Mouse (Mus musculus): Measurements from ENCODE around the gene Hist1h3e. TPM values are rescaled to one million over a fixed set of nuclear protein-coding genes. Genes with fewer than 3 reads are reported as not detected.
A peak's percentile ranks its signal among the peaks of the same experiment; 100 is the strongest.

Gene Hist1h3e
- polyA plus RNA-seq, 1 experiment from 2014 or later = 2.7 TPM

- no peak overlapping the region for H3K27ac ChIP-seq (ENCODE audit: low read length)
- H3K4me1 ChIP-seq (ENCODE audit: control insufficient read depth, insufficient read depth, low read length) = peaks cover 15% of the 10 kb centered on the region
- H3K4me3 ChIP-seq (ENCODE audit: low read length) = peak overlapping the region; percentile 59
- 20% methylated on average over 2 of the region's 2 CpGs for WGBS
- peak overlapping the region; percentile 54; the same call in 1 of the 2 replicates for H3K9ac ChIP-seq (ENCODE audit: low read depth, low read length)
- H3K27me3 ChIP-seq (replicated peaks; ENCODE audit: control insufficient read depth, insufficient read depth, low read length) = no peaks in the 10 kb centered on the region
- ATAC-seq = no peak
- no peaks in the 10 kb centered on the region for H3K9me3 ChIP-seq (ENCODE audit: control insufficient read depth, low read length)
- no peaks in the 10 kb centered on the region for H3K36me3 ChIP-seq (ENCODE audit: control insufficient read depth, insufficient read depth, low read length)
- peak overlapping the region; percentile 65 for H3K4me2 ChIP-seq (ENCODE audit: low read depth, low read length)
Observed at GRCm38 (mm10) chr13:23529480-23530165, 32.5 kb downstream of the Hist1h3e start.

GRCm38 (mm10) chr13:23529005-23529404, 33.2 kb downstream of the Hist1h3e start:
- Histone ChIP-seq H3K4me3 (ENCODE audit: low read length) (no peak overlapping the region), H3K9me3 (ENCODE audit: control insufficient read depth, low read length) (no peaks in the 10 kb centered on the region), H3K27ac (ENCODE audit: low read length) (no peak overlapping the region), H3K4me2 (ENCODE audit: low read depth, low read length) (no peak overlapping the region), H3K36me3 (ENCODE audit: control insufficient read depth, insufficient read depth, low read length) (no peaks in the 10 kb centered on the region), H3K27me3 (replicated peaks; ENCODE audit: control insufficient read depth, insufficient read depth, low read length) (no peaks in the 10 kb centered on the region), H3K9ac (ENCODE audit: low read depth, low read length) (no peak overlapping the region), H3K4me1 (ENCODE audit: control insufficient read depth, insufficient read depth, low read length) (peaks cover 14% of the 10 kb centered on the region)
- WGBS = 68% methylated on average over 5 of the region's 5 CpGs
- ATAC-seq = no peak

GRCm38 (mm10) chr13:23526312-23526711, 35.9 kb downstream of the Hist1h3e start:
- H3K27ac ChIP-seq (ENCODE audit: low read length) = 0 out of 2 replicates have a peak overlapping the region, but pooled peaks have one; percentile 6
- H3K4me2 ChIP-seq (ENCODE audit: low read depth, low read length) = peak overlapping the region; percentile 54
- peak overlapping the region; percentile 53 for H3K4me3 ChIP-seq (ENCODE audit: low read length)
- peak overlapping the region; percentile 59 for H3K9ac ChIP-seq (ENCODE audit: low read depth, low read length)
- H3K9me3 ChIP-seq (ENCODE audit: control insufficient read depth, low read length) = no peaks in the 10 kb centered on the region
- no peaks in the 10 kb centered on the region for H3K36me3 ChIP-seq (ENCODE audit: control insufficient read depth, insufficient read depth, low read length)
- H3K4me1 ChIP-seq (ENCODE audit: control insufficient read depth, insufficient read depth, low read length) = 0 out of 2 replicates have a peak, but pooled peaks cover 5% of the 10 kb centered on the region
- WGBS = under 1% methylated on average over 17 of the region's 17 CpGs
- H3K27me3 ChIP-seq (replicated peaks; ENCODE audit: control insufficient read depth, insufficient read depth, low read length) = no peaks in the 10 kb centered on the region
- ATAC-seq = peak; percentile 32; the same call in 1 of the 2 replicates

GRCm38 (mm10) chr13:23525901-23526300, 36.3 kb downstream of the Hist1h3e start:
- H3K9ac ChIP-seq (ENCODE audit: low read depth, low read length) = peak overlapping the region; percentile 37; the same call in 1 of the 2 replicates
- 3% methylated on average over 10 of the region's 10 CpGs for WGBS

GRCm38 (mm10) chr13:23524654-23525053, 37.5 kb downstream of the Hist1h3e start:
- H3K4me2 ChIP-seq (ENCODE audit: low read depth, low read length) = no peak overlapping the region
- peak; percentile 13; the same call in 1 of the 2 replicates for ATAC-seq

More at GRCm38 (mm10) chr13:23525901-23526300, 36.3 kb downstream of the Hist1h3e start:
- peak overlapping the region; percentile 47 for H3K4me2 ChIP-seq (ENCODE audit: low read depth, low read length)
- H3K27me3 ChIP-seq (replicated peaks; ENCODE audit: control insufficient read depth, insufficient read depth, low read length) = no peaks in the 10 kb centered on the region
- no peaks in the 10 kb centered on the region for H3K36me3 ChIP-seq (ENCODE audit: control insufficient read depth, insufficient read depth, low read length)
- H3K4me1 ChIP-seq (ENCODE audit: control insufficient read depth, insufficient read depth, low read length) = 0 out of 2 replicates have a peak, but pooled peaks cover 5% of the 10 kb centered on the region
- no peak overlapping the region for H3K27ac ChIP-seq (ENCODE audit: low read length)
- H3K9me3 ChIP-seq (ENCODE audit: control insufficient read depth, low read length) = no peaks in the 10 kb centered on the region
- H3K4me3 ChIP-seq (ENCODE audit: low read length) = peak overlapping the region; percentile 39
- no peak for ATAC-seq

GRCm38 (mm10) chr13:23523976-23524375, 38.2 kb downstream of the Hist1h3e start:
- ATAC-seq = no peak
- no peaks in the 10 kb centered on the region for H3K36me3 ChIP-seq (ENCODE audit: control insufficient read depth, insufficient read depth, low read length)
- no peak overlapping the region for H3K4me2 ChIP-seq (ENCODE audit: low read depth, low read length)
- WGBS = 42% methylated on average over 5 of the region's 5 CpGs
- no peak overlapping the region for H3K27ac ChIP-seq (ENCODE audit: low read length)
- H3K9ac ChIP-seq (ENCODE audit: low read depth, low read length) = no peak overlapping the region
- H3K9me3 ChIP-seq (ENCODE audit: control insufficient read depth, low read length) = no peaks in the 10 kb centered on the region
- 0 out of 2 replicates have a peak, but pooled peaks cover 3% of the 10 kb centered on the region for H3K4me1 ChIP-seq (ENCODE audit: control insufficient read depth, insufficient read depth, low read length)
- H3K4me3 ChIP-seq (ENCODE audit: low read length) = no peak overlapping the region
- no peaks in the 10 kb centered on the region for H3K27me3 ChIP-seq (replicated peaks; ENCODE audit: control insufficient read depth, insufficient read depth, low read length)

More at GRCm38 (mm10) chr13:23524654-23525053, 37.5 kb downstream of the Hist1h3e start:
- H3K27me3 ChIP-seq (replicated peaks; ENCODE audit: control insufficient read depth, insufficient read depth, low read length) = no peaks in the 10 kb centered on the region
- WGBS = 12% methylated on average over 5 of the region's 5 CpGs
- H3K4me1 ChIP-seq (ENCODE audit: control insufficient read depth, insufficient read depth, low read length) = 0 out of 2 replicates have a peak, but pooled peaks cover 5% of the 10 kb centered on the region
- H3K4me3 ChIP-seq (ENCODE audit: low read length) = no peak overlapping the region
- H3K27ac ChIP-seq (ENCODE audit: low read length) = no peak overlapping the region
- H3K9ac ChIP-seq (ENCODE audit: low read depth, low read length) = no peak overlapping the region
- H3K36me3 ChIP-seq (ENCODE audit: control insufficient read depth, insufficient read depth, low read length) = no peaks in the 10 kb centered on the region
- no peaks in the 10 kb centered on the region for H3K9me3 ChIP-seq (ENCODE audit: control insufficient read depth, low read length)

- Histone ChIP-seq H3K27me3 (replicated peaks; ENCODE audit: control insufficient read depth, insufficient read depth, low read length) (no peaks in the 10 kb centered on the region), H3K9ac (ENCODE audit: low read depth, low read length) (no peak overlapping the region), H3K9me3 (ENCODE audit: control insufficient read depth, low read length) (no peaks in the 10 kb centered on the region), H3K36me3 (ENCODE audit: control insufficient read depth, insufficient read depth, low read length) (no peaks in the 10 kb centered on the region), H3K27ac (ENCODE audit: low read length) (no peak overlapping the region), H3K4me3 (ENCODE audit: low read length) (no peak overlapping the region), H3K4me2 (ENCODE audit: low read depth, low read length) (peak overlapping the region; percentile 35; the same call in 1 of the 2 replicates), H3K4me1 (ENCODE audit: control insufficient read depth, insufficient read depth, low read length) (0 out of 2 replicates have a peak, but pooled peaks cover 3% of the 10 kb centered on the region)
- ATAC-seq = no peak
- WGBS = 2% methylated on average over 14 of the region's 14 CpGs
Observed at GRCm38 (mm10) chr13:23521703-23522102, 40.5 kb downstream of the Hist1h3e start.

GRCm38 (mm10) chr13:23519416-23519815, 42.8 kb downstream of the Hist1h3e start:
- peak; percentile 34 for ATAC-seq
- Histone ChIP-seq H3K27me3 (replicated peaks; ENCODE audit: control insufficient read depth, insufficient read depth, low read length) (no peaks in the 10 kb centered on the region), H3K27ac (ENCODE audit: low read length) (peak overlapping the region; percentile 65), H3K9ac (ENCODE audit: low read depth, low read length) (no peak overlapping the region), H3K4me2 (ENCODE audit: low read depth, low read length) (peak overlapping the region; percentile 64), H3K36me3 (ENCODE audit: control insufficient read depth, insufficient read depth, low read length) (no peaks in the 10 kb centered on the region), H3K4me3 (ENCODE audit: low read length) (peak overlapping the region; percentile 49), H3K9me3 (ENCODE audit: control insufficient read depth, low read length) (no peaks in the 10 kb centered on the region), H3K4me1 (ENCODE audit: control insufficient read depth, insufficient read depth, low read length) (0 out of 2 replicates have a peak, but pooled peaks cover 5% of the 10 kb centered on the region)
- WGBS = under 1% methylated on average over 10 of the region's 10 CpGs

GRCm38 (mm10) chr13:23518885-23519284, 43.3 kb downstream of the Hist1h3e start:
- no peaks in the 10 kb centered on the region for H3K9me3 ChIP-seq (ENCODE audit: control insufficient read depth, low read length)
- no peaks in the 10 kb centered on the region for H3K36me3 ChIP-seq (ENCODE audit: control insufficient read depth, insufficient read depth, low read length)
- peak overlapping the region; percentile 64 for H3K4me2 ChIP-seq (ENCODE audit: low read depth, low read length)
- 0 out of 2 replicates have a peak, but pooled peaks cover 5% of the 10 kb centered on the region for H3K4me1 ChIP-seq (ENCODE audit: control insufficient read depth, insufficient read depth, low read length)
- no peaks in the 10 kb centered on the region for H3K27me3 ChIP-seq (replicated peaks; ENCODE audit: control insufficient read depth, insufficient read depth, low read length)
- H3K27ac ChIP-seq (ENCODE audit: low read length) = peak overlapping the region; percentile 65
- WGBS = under 1% methylated on average over 6 of the region's 6 CpGs
- peak; percentile 45 for ATAC-seq
- no peak overlapping the region for H3K9ac ChIP-seq (ENCODE audit: low read depth, low read length)
- H3K4me3 ChIP-seq (ENCODE audit: low read length) = peak overlapping the region; percentile 49
